Mouse (Mus musculus) B cell, adult 62 days (primary cell): Measurements from ENCODE around the gene Olfm3. TPM values are rescaled to one million over a fixed set of nuclear protein-coding genes. Genes with fewer than 3 reads are reported as not detected.

Source experiments
- total RNA-seq: library from RNA; stranded (reverse); gene quantifications from 4 replicates; pipeline ENCODE4 v1.2.4, GENCODE M21; 2023

The Olfm3 gene
- not detected in 4 replicates for total RNA-seq

DNA sequence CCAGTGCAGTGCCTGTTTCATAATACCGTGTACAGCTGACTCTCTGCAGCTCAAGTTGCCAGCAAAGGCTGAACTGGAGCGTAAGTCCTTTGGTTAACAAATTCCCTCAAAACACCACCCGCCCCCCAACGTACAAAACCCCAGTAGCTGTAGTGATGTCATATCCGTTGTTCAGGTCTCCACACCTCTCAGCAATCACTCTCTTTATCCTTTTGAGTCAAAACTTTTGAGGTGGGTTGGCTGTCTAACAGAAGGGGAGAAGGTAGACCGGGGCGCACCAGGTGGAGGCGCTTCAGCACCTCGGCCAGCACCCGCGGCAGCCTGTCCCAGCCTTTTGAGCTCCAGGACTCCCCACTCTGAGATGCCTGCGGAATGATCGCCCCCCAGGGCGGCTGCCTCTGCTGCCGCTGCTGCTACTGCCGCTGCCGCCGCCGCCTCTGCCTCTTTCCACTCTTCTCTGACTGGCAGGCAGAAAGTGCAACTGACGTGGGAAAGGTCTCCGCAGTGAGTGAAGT, at the start of gene Olfm3:
TSS of gene Olfm3 (plus strand) at position 155 of the 515 bp plus-strand sequence.

